Mouse (Mus musculus) liver, embryonic 14.5 days (tissue): Measurements from ENCODE around the gene Heatr5b. TPM values are rescaled to one million over a fixed set of nuclear protein-coding genes. Genes with fewer than 3 reads are reported as not detected.

Experiments used
- ATAC-seq: fragments of 200-750 bp; cut with Nextera tagmentation; 2 replicates; pipeline ENCODE4 v1.8.0; 2017; ENCODE audit warnings: moderate number of reproducible peaks, mild to moderate bottlenecking, moderate library complexity; ENCODE audit not compliant: insufficient read depth
- DNase-seq, 3 experiments: peaks; one replicate each; pipeline ENCODE4 v3.0.0-alpha.2; 2012 to 2013; ENCODE audit warnings: low read depth in 3 of 3, low spot score in 3 of 3
- H3K27ac ChIP-seq: fragments of 300-500 bp; sonication (generic); 2 replicates; pipeline ENCODE4 v1.5.1; 2014; ENCODE audit warnings: moderate library complexity, mild to moderate bottlenecking, control low read depth, inconsistent platforms
- H3K27me3 ChIP-seq: fragments of 300-500 bp; sonication (generic); 2 replicates; pipeline ENCODE4 v1.6.1; 2014; ENCODE audit warnings: mild to moderate bottlenecking, low read length, moderate library complexity; ENCODE audit not compliant: control insufficient read depth, insufficient read depth
- H3K36me3 ChIP-seq: fragments of 300-500 bp; sonication (generic); replicated peaks from 2 replicates; pipeline ENCODE4 v1.6.1; 2014; ENCODE audit warnings: low read depth; ENCODE audit not compliant: control insufficient read depth, insufficient read depth
- H3K4me1 ChIP-seq, 2 experiments: fragments of 200-500 bp in 1 of 2; fragments of 300-500 bp in 1 of 2; sonication (generic) in 1 of 2; replicated peaks; 2 replicates each; pipeline ENCODE4 v1.6.1; 2012 to 2014; ENCODE audit warnings: antibody characterized with exemption in 1 of 2, inconsistent platforms in 1 of 2, low read length in 1 of 2; ENCODE audit not compliant: control insufficient read depth in 2 of 2, insufficient read depth in 2 of 2
- H3K4me2 ChIP-seq: fragments of 300-500 bp; sonication (generic); 2 replicates; pipeline ENCODE4 v1.6.1; 2014; ENCODE audit warnings: low read depth, mild to moderate bottlenecking, control low read depth, moderate library complexity
- H3K4me3 ChIP-seq, 2 experiments: fragments of 200-500 bp in 1 of 2; fragments of 300-500 bp in 1 of 2; sonication (generic) in 1 of 2; 2 replicates each; pipeline ENCODE4 v1.5.1; 2012 to 2014; ENCODE audit warnings: low read depth in 2 of 2, low read length in 2 of 2, mild to moderate bottlenecking in 2 of 2, control low read depth in 1 of 2, inconsistent platforms in 1 of 2, moderate library complexity in 1 of 2; ENCODE audit not compliant: insufficient read depth in 1 of 2
- H3K9ac ChIP-seq: fragments of 300-500 bp; sonication (generic); replicated peaks from 2 replicates; pipeline ENCODE4 v1.6.1; 2014; ENCODE audit warnings: mild to moderate bottlenecking, control low read depth, moderate library complexity
- H3K9me3 ChIP-seq: fragments of 300-500 bp; sonication (generic); 2 replicates; pipeline ENCODE4 v1.6.1; 2016; ENCODE audit warnings: low read length, mixed read lengths; ENCODE audit not compliant: control insufficient read depth
- CTCF ChIP-seq: IDR thresholded peaks from 2 replicates; pipeline ENCODE4 v1.5.1; 2016; ENCODE audit warnings: antibody characterized with exemption, low read depth, control low read depth
- EP300 ChIP-seq: IDR thresholded peaks from 2 replicates; pipeline ENCODE4 v1.6.1; 2016; ENCODE audit warnings: antibody characterized with exemption, low read depth
- WGBS: fragments of 180-500 bp; shearing (Covaris S2); extraction: QIAGEN DNeasy Blood & Tissue Kit; methylation state at CpG from one replicate; pipeline ENCODE4 v1.1.7; 2014; ENCODE audit not compliant: insufficient replicate concordance; 5-methylcytosine and 5-hydroxymethylcytosine counted together
- polyA plus RNA-seq, 2 experiments: library from polyadenylated mRNA; depleted of rRNA in 1 of 2; stranded (reverse) in 1 of 2; unstranded in 1 of 2; fragments of >200 nt; fragmentation: Nextera tagmentation in 1 of 2; extraction: Ambion mirVana in 1 of 2; gene quantifications; 2 replicates each; pipeline versions ENCODE4 v1.2.1 to v1.2.3; 2012 to 2014

The Heatr5b gene
- polyA plus RNA-seq, 2 experiments: 3.5 to 5.3 TPM

- Histone ChIP-seq H3K4me2 (no peak overlapping the region), H3K27ac (no peak overlapping the region), H3K9ac (no peak overlapping the region), H3K36me3 (no peaks in the 10 kb centered on the region), H3K4me1 (no peaks in the 10 kb centered on the region), H3K4me3 (no peak overlapping the region), H3K27me3 (no peaks in the 10 kb centered on the region), H3K9me3 (no peaks in the 10 kb centered on the region)
- DNase-seq (no peak), ATAC-seq (no peak)
- TF ChIP-seq EP300 (no peak), CTCF (no peak)
- 65% methylated on average over 7 of the region's 7 CpGs for WGBS
These were observed 64.2 kb downstream of the Heatr5b start for GRCm38 (mm10) chr17:78770932-78771331.

GRCm38 (mm10) chr17:78769341-78769740 lies 65.8 kb downstream of the Heatr5b start:
- WGBS: 70% methylated on average over 3 of the region's 3 CpGs
- H3K36me3 ChIP-seq: no peaks in the 10 kb centered on the region; the same call in 1 of the 2 replicates
- no peak for ATAC-seq
- TF ChIP-seq EP300: no peak
- no peak for TF ChIP-seq CTCF
- no peaks in the 10 kb centered on the region for H3K27me3 ChIP-seq
- H3K4me2 ChIP-seq: no peak overlapping the region
- no peak for DNase-seq
- no peak overlapping the region for H3K4me3 ChIP-seq
- no peaks in the 10 kb centered on the region for H3K9me3 ChIP-seq
- no peak overlapping the region for H3K9ac ChIP-seq
- no peak overlapping the region for H3K27ac ChIP-seq
- H3K4me1 ChIP-seq: no peaks in the 10 kb centered on the region

- H3K9ac ChIP-seq: no peak overlapping the region
- no peak for DNase-seq
- H3K4me1 ChIP-seq: no peaks in the 10 kb centered on the region
- TF ChIP-seq EP300 (no peak), CTCF (no peak)
- H3K27ac ChIP-seq: no peak overlapping the region
- H3K4me3 ChIP-seq: no peak overlapping the region
- no peaks in the 10 kb centered on the region for H3K9me3 ChIP-seq
- H3K27me3 ChIP-seq: no peaks in the 10 kb centered on the region
- WGBS: 44% methylated on average over 2 of the region's 2 CpGs
- no peak for ATAC-seq
- H3K36me3 ChIP-seq: no peaks in the 10 kb centered on the region; the same call in 1 of the 2 replicates
- no peak overlapping the region for H3K4me2 ChIP-seq
These were observed 66.2 kb downstream of the Heatr5b start for GRCm38 (mm10) chr17:78768937-78769336.

GRCm38 (mm10) chr17:78767546-78767945 lies 67.6 kb downstream of the Heatr5b start:
- ATAC-seq (no peak), DNase-seq (no peak)
- no peak overlapping the region for H3K4me2 ChIP-seq
- no peak for TF ChIP-seq EP300
- no peak overlapping the region for H3K9ac ChIP-seq
- H3K4me1 ChIP-seq: no peaks in the 10 kb centered on the region
- H3K36me3 ChIP-seq: no peaks in the 10 kb centered on the region; the same call in 1 of the 2 replicates
- H3K27ac ChIP-seq: no peak overlapping the region
- no peaks in the 10 kb centered on the region for H3K9me3 ChIP-seq
- H3K27me3 ChIP-seq: no peaks in the 10 kb centered on the region
- 74% methylated on average over 8 of the region's 8 CpGs for WGBS
- no peak overlapping the region for H3K4me3 ChIP-seq

- Histone ChIP-seq H3K4me1 (no peaks in the 10 kb centered on the region), H3K4me2 (no peak overlapping the region), H3K36me3 (no peaks in the 10 kb centered on the region; the same call in 1 of the 2 replicates), H3K4me3 (no peak overlapping the region), H3K27ac (no peak overlapping the region), H3K9ac (no peak overlapping the region), H3K9me3 (no peaks in the 10 kb centered on the region), H3K27me3 (no peaks in the 10 kb centered on the region)
- WGBS: 78% methylated on average over 7 of the region's 7 CpGs
- ATAC-seq: no peak
- no peak for TF ChIP-seq CTCF
- TF ChIP-seq EP300: no peak
- no peak for DNase-seq
These were observed 69.1 kb downstream of the Heatr5b start for GRCm38 (mm10) chr17:78766084-78766483.
